Mouse (Mus musculus) right cerebral cortex, postnatal 25 days (tissue): ENCODE measurements around the gene Spp2.

Source experiments
- DNase-seq: peaks from one replicate; pipeline ENCODE4 v3.0.0; 2022

The Spp2 gene

GRCm38 (mm10) chr1:88406807-88407198, at the start of gene Spp2:
Gene Spp2 (plus strand): TSS chr1:88406961.
- no peak for DNase-seq

GRCm38 (mm10) chr1:88357458-88358090, 49.2 kb upstream of the Spp2 start:
- peak; percentile 34 for DNase-seq

GRCm38 (mm10) chr1:88358102-88358654, 48.6 kb upstream of the Spp2 start:
- no peak for DNase-seq

- DNase-seq: no peak
Observed at GRCm38 (mm10) chr1:88361085-88361484, 45.7 kb upstream of the Spp2 start.

- no peak for DNase-seq
Observed at GRCm38 (mm10) chr1:88366881-88367644, 39.7 kb upstream of the Spp2 start.

- no peak for DNase-seq
Observed at GRCm38 (mm10) chr1:88378446-88378845, 28.3 kb upstream of the Spp2 start.

- no peak for DNase-seq
Observed at GRCm38 (mm10) chr1:88391632-88392031, 15.1 kb upstream of the Spp2 start.

GRCm38 (mm10) chr1:88393321-88393720, 13.4 kb upstream of the Spp2 start:
- no peak for DNase-seq

- no peak for DNase-seq
Observed at GRCm38 (mm10) chr1:88403378-88403777, 3.4 kb upstream of the Spp2 start.

GRCm38 (mm10) chr1:88406078-88406806, 519 bp upstream of the Spp2 start:
- no peak for DNase-seq

GRCm38 (mm10) chr1:88408340-88408739, 1.6 kb downstream of the Spp2 start:
- no peak for DNase-seq

GRCm38 (mm10) chr1:88412013-88412412, 5.3 kb downstream of the Spp2 start:
- no peak for DNase-seq

GRCm38 (mm10) chr1:88418943-88419342, 12.2 kb downstream of the Spp2 start:
- DNase-seq: no peak

- DNase-seq: no peak
Observed at GRCm38 (mm10) chr1:88422045-88422444, 15.3 kb downstream of the Spp2 start.

- no peak for DNase-seq
Observed at GRCm38 (mm10) chr1:88422846-88423395, 16.2 kb downstream of the Spp2 start.

GRCm38 (mm10) chr1:88424602-88425252, 18.0 kb downstream of the Spp2 start:
- peak; percentile 75 for DNase-seq

GRCm38 (mm10) chr1:88427987-88428741, 21.4 kb downstream of the Spp2 start:
- DNase-seq: peak; percentile 19

- no peak for DNase-seq
Observed at GRCm38 (mm10) chr1:88429413-88429812, 22.7 kb downstream of the Spp2 start.

GRCm38 (mm10) chr1:88431262-88431661, 24.5 kb downstream of the Spp2 start:
- DNase-seq: no peak

- DNase-seq: no peak
Observed at GRCm38 (mm10) chr1:88432601-88433000, 25.8 kb downstream of the Spp2 start.

GRCm38 (mm10) chr1:88433096-88433883, 26.5 kb downstream of the Spp2 start:
- no peak for DNase-seq
